Mouse (Mus musculus) heart, adult 2 months (tissue): ENCODE measurements around the gene Asic2. TPM values are rescaled to one million over a fixed set of nuclear protein-coding genes. Genes with fewer than 3 reads are reported as not detected.

Experiments
- DNase-seq, 2 experiments: peaks; one replicate each; pipeline ENCODE4 v3.0.0; 2021
- H3K27ac ChIP-seq: fragments of 200-600 bp; 2 replicates; pipeline ENCODE4 v1.8.1; 2022
- H3K27me3 ChIP-seq: fragments of 200-500 bp; 2 replicates; pipeline ENCODE4 v1.6.1; 2012; ENCODE audit warnings: mild to moderate bottlenecking, low read length, inconsistent platforms, mixed read lengths; ENCODE audit not compliant: control insufficient read depth, insufficient read depth
- H3K36me3 ChIP-seq: fragments of 200-500 bp; 2 replicates; pipeline ENCODE4 v1.6.1; 2012; ENCODE audit warnings: low read length, inconsistent platforms; ENCODE audit not compliant: control insufficient read depth, insufficient read depth
- H3K4me1 ChIP-seq: fragments of 200-500 bp; 2 replicates; pipeline ENCODE4 v1.6.1; 2011; ENCODE audit warnings: low read length; ENCODE audit not compliant: control insufficient read depth, insufficient read depth
- H3K4me3 ChIP-seq: fragments of 200-600 bp; 2 replicates; pipeline ENCODE4 v1.8.1; 2022
- H3K79me2 ChIP-seq: fragments of 200-500 bp; replicated peaks from 2 replicates; pipeline ENCODE4 v1.6.1; 2012; ENCODE audit warnings: mild to moderate bottlenecking, inconsistent platforms, low read length, moderate library complexity, mixed read lengths; ENCODE audit not compliant: control insufficient read depth, insufficient read depth
- H3K9ac ChIP-seq: fragments of 200-500 bp; 2 replicates; pipeline ENCODE4 v1.6.1; 2012; ENCODE audit warnings: low read depth, mild to moderate bottlenecking, control low read depth, inconsistent platforms, low read length, mixed read lengths
- CTCF ChIP-seq: fragments of 200-600 bp; IDR thresholded peaks from 2 replicates; pipeline ENCODE4 v1.8.1; 2022; ENCODE audit warnings: antibody characterized with exemption, mild to moderate bottlenecking, moderate library complexity
- EP300 ChIP-seq: fragments of 200-500 bp; IDR thresholded peaks from 2 replicates; pipeline ENCODE4 v1.6.1; 2011; ENCODE audit warnings: low read depth, low read length, control low read depth; ENCODE audit not compliant: insufficient read depth
- POLR2A ChIP-seq: fragments of 200-500 bp; IDR thresholded peaks from 2 replicates; pipeline ENCODE4 v1.6.1; 2011; ENCODE audit warnings: mild to moderate bottlenecking, low read depth, low read length, control low read depth; ENCODE audit not compliant: insufficient read depth
- WGBS: fragments of 180-500 bp; shearing (Covaris S2); methylation state at CpG from one replicate; pipeline ENCODE4 v1.1.7; 2018; 5-methylcytosine and 5-hydroxymethylcytosine counted together
- intact Hi-C: fragments of 180-260 bp; cut with DNase I; formaldehyde crosslinking; loops from one replicate; pipeline ENCODE4 v1.15.1; 2025
- polyA plus RNA-seq: library from polyadenylated mRNA; depleted of rRNA; stranded (reverse); fragments of >200 nt; gene quantifications from 2 replicates; pipeline ENCODE4 v1.2.3, GENCODE M21; 2012
- total RNA-seq, 2 experiments: library from RNA; stranded (reverse); gene quantifications; 2 replicates each; pipeline ENCODE4 v1.2.3; 2021

The Asic2 gene
- total and polyA plus RNA-seq, 3 experiments = not detected

DNA sequence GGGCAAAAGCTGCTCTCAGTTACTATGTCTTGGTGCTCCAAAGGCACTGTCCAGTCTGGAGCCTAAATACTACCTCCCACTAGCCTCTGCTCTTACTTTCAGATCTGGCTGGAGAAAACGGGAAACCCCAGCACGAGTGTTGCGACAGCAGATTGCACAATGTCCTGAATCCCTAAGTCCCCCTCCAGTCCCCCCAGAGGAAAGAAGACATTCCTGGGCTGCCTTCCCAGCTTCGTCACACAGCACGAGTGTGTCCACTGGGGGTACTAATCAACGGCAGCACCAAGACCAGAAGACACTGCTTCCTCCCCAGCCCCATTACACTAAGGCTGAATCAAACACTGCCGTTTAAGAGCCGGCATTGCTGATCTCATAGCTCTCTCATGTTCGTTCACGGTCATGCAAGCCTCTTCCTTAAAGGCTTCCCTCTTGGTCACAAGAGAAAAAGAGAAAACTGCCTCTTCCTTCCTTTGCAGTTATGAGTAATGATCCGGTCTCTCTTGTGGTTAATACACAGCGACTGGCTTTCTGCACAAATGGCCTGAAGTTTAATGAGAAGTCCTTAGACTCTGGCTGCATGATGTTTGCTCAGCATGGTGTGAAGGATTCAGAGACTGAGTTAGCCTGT is 38.7 kb upstream of the Asic2 start:
- Histone ChIP-seq H3K4me1 (peaks cover 13% of the 10 kb centered on the region), H3K36me3 (no peaks in the 10 kb centered on the region), H3K79me2 (no peaks in the 10 kb centered on the region), H3K27me3 (no peaks in the 10 kb centered on the region), H3K9ac (no peak overlapping the region), H3K27ac (peak overlapping the region; percentile 32), H3K4me3 (no peak overlapping the region)
- peak; percentile 86 to 87 for DNase-seq
- intact Hi-C loops = no loop called here
- 17% methylated on average over 12 of the region's 12 CpGs for WGBS
- peak; percentile 82 for TF ChIP-seq EP300
- no peak; the same call in 1 of the 2 replicates for TF ChIP-seq POLR2A

DNA sequence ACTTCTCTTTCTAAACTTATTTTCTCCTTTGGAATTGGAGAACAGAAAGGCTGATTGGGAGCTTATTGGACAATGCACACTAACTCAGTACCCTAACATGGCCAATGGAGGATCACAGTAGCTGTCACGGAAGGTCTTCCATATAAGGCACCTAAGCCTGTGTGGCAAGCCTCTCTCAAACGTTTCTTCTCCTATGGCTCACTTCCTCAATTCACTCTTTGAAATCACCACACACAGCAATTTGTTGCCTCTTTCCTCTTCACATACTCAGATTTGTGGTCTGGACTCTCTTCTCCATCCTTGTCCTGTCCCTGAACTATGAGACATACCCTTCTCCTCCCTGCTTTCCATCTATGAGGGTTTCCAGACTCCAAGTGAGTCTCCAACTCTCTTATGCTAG is 36.6 kb upstream of the Asic2 start:
- H3K27me3 ChIP-seq = no peaks in the 10 kb centered on the region
- WGBS = 66% methylated on average over 2 of the region's 2 CpGs
- no peak for TF ChIP-seq EP300
- TF ChIP-seq CTCF = no peak
- no peak for TF ChIP-seq POLR2A
- no peaks in the 10 kb centered on the region for H3K36me3 ChIP-seq
- no peak overlapping the region for H3K4me3 ChIP-seq
- DNase-seq = no peak
- no peak overlapping the region for H3K9ac ChIP-seq
- no peaks in the 10 kb centered on the region for H3K79me2 ChIP-seq
- H3K4me1 ChIP-seq = peaks cover 8% of the 10 kb centered on the region
- H3K27ac ChIP-seq = no peak overlapping the region
- intact Hi-C loops = no loop called here

DNA sequence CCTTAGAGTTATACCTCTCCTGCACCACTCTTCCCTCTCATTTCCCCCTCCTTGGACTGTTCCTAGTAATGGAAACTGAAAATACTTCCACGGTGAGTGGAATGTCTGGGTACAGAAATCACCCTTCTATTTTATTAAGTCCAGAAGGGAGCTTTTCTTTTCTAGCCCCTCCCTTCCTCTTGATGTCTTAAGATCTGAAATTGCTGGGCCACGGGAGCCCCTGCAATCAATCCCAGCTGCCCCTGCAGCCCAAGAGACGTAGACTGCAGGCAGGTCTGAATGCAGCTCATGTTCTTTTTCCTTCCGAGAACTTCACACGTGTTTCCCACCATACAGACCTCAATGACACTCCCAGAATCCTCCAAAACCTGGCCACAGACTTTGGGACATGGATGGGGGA is 32.3 kb upstream of the Asic2 start:
- intact Hi-C loops = no loop called here
- WGBS = 64% methylated on average over 5 of the region's 5 CpGs
- Histone ChIP-seq H3K4me3 (no peak overlapping the region), H3K79me2 (no peaks in the 10 kb centered on the region), H3K36me3 (no peaks in the 10 kb centered on the region), H3K4me1 (no peaks in the 10 kb centered on the region), H3K9ac (no peak overlapping the region), H3K27ac (no peak overlapping the region), H3K27me3 (no peaks in the 10 kb centered on the region)
- TF ChIP-seq POLR2A = no peak
- TF ChIP-seq CTCF = no peak
- DNase-seq = no peak

DNA sequence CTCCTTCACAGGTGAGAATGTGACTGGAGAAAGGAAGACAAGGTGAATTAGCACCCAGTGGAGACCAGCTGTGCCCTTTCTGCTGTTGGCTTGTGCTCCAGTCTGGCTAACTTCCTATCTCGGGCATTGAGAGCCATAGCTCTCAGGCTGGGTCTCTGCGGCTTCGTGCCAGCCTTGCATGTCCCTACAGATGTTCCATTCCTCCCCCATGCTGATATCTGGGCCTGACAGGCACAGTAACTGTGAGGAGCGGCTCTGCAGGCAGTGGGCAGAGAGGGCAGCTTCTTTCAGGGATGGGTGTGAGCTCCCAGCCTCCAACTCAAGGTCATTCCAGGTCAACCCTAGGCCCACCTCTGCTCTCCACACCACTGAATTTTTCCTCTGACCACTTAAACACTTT is 31.2 kb upstream of the Asic2 start:
- no peak overlapping the region for H3K9ac ChIP-seq
- intact Hi-C loops = no loop called here
- TF ChIP-seq POLR2A (no peak), CTCF (no peak), EP300 (no peak)
- no peaks in the 10 kb centered on the region for H3K27me3 ChIP-seq
- H3K79me2 ChIP-seq = no peaks in the 10 kb centered on the region
- H3K27ac ChIP-seq = no peak overlapping the region
- no peaks in the 10 kb centered on the region for H3K36me3 ChIP-seq
- WGBS = 57% methylated on average over 4 of the region's 4 CpGs
- no peak overlapping the region for H3K4me3 ChIP-seq
- no peak for DNase-seq
- no peaks in the 10 kb centered on the region for H3K4me1 ChIP-seq

DNA sequence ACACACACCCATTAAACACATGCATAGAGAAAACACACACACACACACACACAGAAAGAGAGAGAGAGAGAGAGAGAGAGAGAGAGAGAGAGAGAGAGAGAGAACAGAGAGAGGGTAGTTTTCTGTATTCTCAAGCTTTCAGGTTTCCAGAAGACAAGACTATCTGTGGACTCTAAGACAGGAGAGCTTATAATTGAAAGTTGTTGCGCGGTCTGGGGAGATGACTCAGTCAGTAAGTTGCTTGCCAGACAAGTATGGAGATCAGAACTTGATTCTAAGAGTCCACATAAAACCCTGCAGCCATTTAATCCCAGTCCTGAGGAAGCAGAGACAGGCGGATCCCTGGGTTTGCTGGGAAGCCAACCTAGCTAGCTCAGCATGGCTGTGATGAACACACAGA is 30.4 kb upstream of the Asic2 start:
- Histone ChIP-seq H3K27me3 (no peaks in the 10 kb centered on the region), H3K9ac (no peak overlapping the region), H3K4me3 (no peak overlapping the region), H3K36me3 (no peaks in the 10 kb centered on the region), H3K79me2 (no peaks in the 10 kb centered on the region), H3K27ac (no peak overlapping the region), H3K4me1 (no peaks in the 10 kb centered on the region)
- WGBS = 81% methylated on average over 3 of the region's 3 CpGs
- TF ChIP-seq CTCF = no peak
- TF ChIP-seq EP300 = no peak
- TF ChIP-seq POLR2A = no peak
- intact Hi-C loops = no loop called here
- no peak for DNase-seq

DNA sequence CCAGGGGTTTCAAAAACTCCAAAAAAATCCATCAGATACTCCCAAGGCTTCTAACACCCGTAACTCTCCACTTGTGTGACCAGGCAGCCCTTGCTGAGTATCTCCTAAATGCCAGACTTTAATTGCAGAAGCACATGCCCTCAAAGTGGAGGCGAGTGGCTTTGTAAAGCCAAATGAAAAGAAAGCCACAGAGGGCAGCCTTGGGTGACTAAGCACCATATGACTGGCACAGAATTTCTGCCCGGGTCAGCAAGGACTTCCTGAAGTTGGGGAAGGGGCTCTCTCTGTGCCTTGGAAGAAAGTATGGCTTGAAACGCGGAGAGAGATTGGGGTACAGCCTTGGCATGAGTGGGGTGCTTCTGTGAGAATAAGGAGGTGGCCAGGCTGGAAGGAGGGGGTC is 28.8 kb upstream of the Asic2 start:
- intact Hi-C loops = loop anchor here (2.0 kb wide), 1 partner anchor 48 kb away; the partner anchor contains the start of gene Ccl7
- H3K79me2 ChIP-seq = no peaks in the 10 kb centered on the region
- DNase-seq = no peak
- 85% methylated on average over 5 of the region's 5 CpGs for WGBS
- H3K4me1 ChIP-seq = no peaks in the 10 kb centered on the region
- no peaks in the 10 kb centered on the region for H3K27me3 ChIP-seq
- no peaks in the 10 kb centered on the region for H3K36me3 ChIP-seq
- no peak overlapping the region for H3K27ac ChIP-seq
- TF ChIP-seq POLR2A (no peak), CTCF (no peak), EP300 (no peak)
- no peak overlapping the region for H3K4me3 ChIP-seq
- no peak overlapping the region for H3K9ac ChIP-seq
